Comparison of ENCODE assay signal across 10 mouse cellular contexts in genomic region chr9:63953691-63954090, GRCm38 (mm10).
DNase-seq lines count a peak whose midpoint lies in the region; ATAC-seq and TF ChIP-seq lines count a peak whose summit lies in the region.
"Had no signal": no experiment of that assay in that cellular context is flagged by ENCODE, and none has a peak within 500 bp of the region (broad histone marks: within the 10 kb centered on the region; RNA-seq: fewer than 3 reads in every experiment).

No protein-coding gene starts in this region.

- TF ChIP-seq POLR2A in cortical plate, adult 2 months (IDR thresholded peaks at IDR 0.05; ENCODE audit: extremely low read depth, insufficient read depth, low read length): peak; percentile 46; the same call in 1 of the 2 replicates

- no peaks in the 10 kb centered on the region for H3K27me3 ChIP-seq in hindbrain, embryonic 14.5 days (ENCODE audit: control insufficient read depth, insufficient read depth, low read length)
- H3K27me3 ChIP-seq in intestine, postnatal 0 days (replicated peaks; ENCODE audit: control insufficient read depth, insufficient read depth, low read length): no peaks in the 10 kb centered on the region
- H3K27me3 ChIP-seq in lung, postnatal 0 days (replicated peaks; ENCODE audit: insufficient read depth, low read length): no peaks in the 10 kb centered on the region

- TF ChIP-seq CTCF in cortical plate, adult 2 months (IDR thresholded peaks at IDR 0.05; ENCODE audit: extremely low read depth, insufficient read depth, low read length): no peak
- no peak for TF ChIP-seq CTCF in intestine, postnatal 0 days (IDR thresholded peaks at IDR 0.05; ENCODE audit: low read depth)
- TF ChIP-seq CTCF in lung, postnatal 0 days (IDR thresholded peaks at IDR 0.05): no peak

- no peaks in the 10 kb centered on the region for H3K9me3 ChIP-seq in hindbrain, embryonic 14.5 days (ENCODE audit: control insufficient read depth, low read length)
- H3K9me3 ChIP-seq in intestine, postnatal 0 days (ENCODE audit: control insufficient read depth): no peaks in the 10 kb centered on the region
- no peaks in the 10 kb centered on the region for H3K9me3 ChIP-seq in lung, postnatal 0 days (ENCODE audit: low read length)
- H3K9me3 ChIP-seq: megakaryocyte, embryonic 14.5 days had no signal

- no peak for TF ChIP-seq EP300 in lung, postnatal 0 days (IDR thresholded peaks at IDR 0.05)

- H3K4me1 ChIP-seq in cortical plate, adult 2 months (ENCODE audit: control insufficient read depth, insufficient read depth, low read length): no peaks in the 10 kb centered on the region
- peaks cover 10% of the 10 kb centered on the region for H3K4me1 ChIP-seq in hindbrain, embryonic 14.5 days (replicated peaks; ENCODE audit: control insufficient read depth, insufficient read depth, low read length)
- no peaks in the 10 kb centered on the region for H3K4me1 ChIP-seq in intestine, postnatal 0 days (replicated peaks; ENCODE audit: control insufficient read depth, insufficient read depth, low read length)
- H3K4me1 ChIP-seq in lung, postnatal 0 days (ENCODE audit: insufficient read depth, low read depth, low read length): peaks cover 20% of the 10 kb centered on the region; the same call in 1 of the 2 replicates

- H3K4me3 ChIP-seq in cortical plate, adult 2 months (ENCODE audit: insufficient read depth, low read length): peak overlapping the region; percentile 54
- 0 out of 2 replicates have a peak overlapping the region, but pooled peaks have one; percentile 17 for H3K4me3 ChIP-seq in hindbrain, embryonic 14.5 days (replicated peaks; ENCODE audit: low read length)
- H3K4me3 ChIP-seq in intestine, postnatal 0 days (ENCODE audit: low read depth, low read length): no peak overlapping the region
- H3K4me3 ChIP-seq in lung, postnatal 0 days (ENCODE audit: low read depth, low read length): no peak overlapping the region
- H3K4me3 ChIP-seq: megakaryocyte, embryonic 14.5 days had no signal

- H3K36me3 ChIP-seq in hindbrain, embryonic 14.5 days (replicated peaks; ENCODE audit: control insufficient read depth, insufficient read depth): no peaks in the 10 kb centered on the region
- H3K36me3 ChIP-seq in intestine, postnatal 0 days (ENCODE audit: control insufficient read depth, insufficient read depth): peaks cover 32% of the 10 kb centered on the region
- peaks cover 5% of the 10 kb centered on the region; the same call in 1 of the 2 replicates for H3K36me3 ChIP-seq in lung, postnatal 0 days (ENCODE audit: insufficient read depth, low read length)

- 43% methylated on average over 35 of the region's 35 CpGs for WGBS in hindbrain, embryonic 14.5 days
- WGBS in intestine, postnatal 0 days: 85% methylated on average over 35 of the region's 35 CpGs
- 82% methylated on average over 35 of the region's 35 CpGs for WGBS in lung, postnatal 0 days

- H3K9ac ChIP-seq in hindbrain, embryonic 14.5 days: peak overlapping the region; percentile 25; the same call in 1 of the 2 replicates
- no peak overlapping the region for H3K9ac ChIP-seq in intestine, postnatal 0 days (ENCODE audit: low read depth, low read length)
- no peak overlapping the region for H3K9ac ChIP-seq in lung, postnatal 0 days (replicated peaks; ENCODE audit: low read depth)

- no peak for ATAC-seq in hindbrain, embryonic 14.5 days (ENCODE audit: low FRiP score)
- ATAC-seq in intestine, postnatal 0 days: no peak
- ATAC-seq in lung, postnatal 0 days: no peak

- H3K27ac ChIP-seq in cortical plate, adult 2 months (ENCODE audit: insufficient read depth, low read length): no peak overlapping the region
- no peak overlapping the region for H3K27ac ChIP-seq in hindbrain, embryonic 14.5 days
- H3K27ac ChIP-seq in intestine, postnatal 0 days (ENCODE audit: low read depth, low read length): no peak overlapping the region
- no peak overlapping the region for H3K27ac ChIP-seq in lung, postnatal 0 days (ENCODE audit: low read length)
- H3K27ac ChIP-seq: kidney, postnatal 0 days had no signal

- peak; percentile 24 for DNase-seq in layer of hippocampus, adult 9-11 months
- no peak for DNase-seq in layer of hippocampus, adult 11-12 months (ENCODE audit: low spot score)
- no peak for DNase-seq in hindbrain, embryonic 14.5 days (ENCODE audit: low spot score)
- DNase-seq in right cerebral cortex, adult 2 months (ENCODE audit: low spot score in 2 of 2): peak; percentile 31 to 40
- DNase-seq in cerebellum, adult 11-12 months: no peak
- DNase-seq in lung, postnatal 0 days (ENCODE audit: low spot score): no peak

- H3K4me2 ChIP-seq in hindbrain, embryonic 14.5 days (replicated peaks): peak overlapping the region; percentile 33
- H3K4me2 ChIP-seq in intestine, postnatal 0 days (replicated peaks; ENCODE audit: low read depth): no peak overlapping the region
- H3K4me2 ChIP-seq in lung, postnatal 0 days (replicated peaks; ENCODE audit: low read depth, low read length): no peak overlapping the region

Comparison
In these comparisons a context has a peak if more than half of its experiments do, and no peak if none do; other contexts are left out.
1. DNase-seq: peak in layer of hippocampus, adult 9-11 months (single experiment) and right cerebral cortex, adult 2 months (2 of 2); none in layer of hippocampus, adult 11-12 months (single experiment), hindbrain, embryonic 14.5 days (single experiment), cerebellum, adult 11-12 months (single experiment) and lung, postnatal 0 days (single experiment).
2. H3K4me3 ChIP-seq: peak in cortical plate, adult 2 months (single experiment) and hindbrain, embryonic 14.5 days (single experiment); none in intestine, postnatal 0 days (single experiment) and lung, postnatal 0 days (single experiment).